Mouse (Mus musculus): ENCODE data around the gene Cbfa2t2. TPM values are rescaled to one million over a fixed set of nuclear protein-coding genes. Genes with fewer than 3 reads are reported as not detected.
A peak's percentile ranks its signal among the peaks of the same experiment; 100 is the strongest.

The Cbfa2t2 gene
- total and polyA plus RNA-seq, 2 experiments from 2014 or later = 31.9 to 41.8 TPM

- no peak overlapping the region for H3K4me3 ChIP-seq (ENCODE audit: low read depth, low read length)
- no peaks in the 10 kb centered on the region for H3K4me1 ChIP-seq (ENCODE audit: insufficient read depth)
- peak; percentile 33; the same call in 1 of the 2 replicates for TF ChIP-seq CTCF (IDR thresholded peaks at IDR 0.05; ENCODE audit: low read depth)
- H3K4me2 ChIP-seq (ENCODE audit: low read depth) = no peak overlapping the region
- DNase-seq (no peak), ATAC-seq (no peak)
- no peak overlapping the region for H3K9ac ChIP-seq
- no peak overlapping the region for H3K27ac ChIP-seq (ENCODE audit: low read depth, low read length)
- H3K36me3 ChIP-seq (ENCODE audit: insufficient read depth) = no peaks in the 10 kb centered on the region; the same call in 1 of the 2 replicates
- 86% methylated on average over 2 of the region's 2 CpGs for WGBS
- H3K9me3 ChIP-seq (ENCODE audit: low read length) = no peaks in the 10 kb centered on the region
- no peaks in the 10 kb centered on the region for H3K27me3 ChIP-seq (ENCODE audit: insufficient read depth, low read length)
Measured at GRCm38 (mm10) chr2:154452951-154453350, 16.7 kb downstream of the Cbfa2t2 start.

- H3K27ac ChIP-seq (ENCODE audit: low read depth, low read length) = no peak overlapping the region
- H3K36me3 ChIP-seq (ENCODE audit: insufficient read depth) = no peaks in the 10 kb centered on the region
- WGBS = 40% methylated on average over 1 of the region's 1 CpGs
- no peak for TF ChIP-seq CTCF (IDR thresholded peaks at IDR 0.05; ENCODE audit: low read depth)
- H3K9me3 ChIP-seq (ENCODE audit: low read length) = no peaks in the 10 kb centered on the region
- H3K9ac ChIP-seq = no peak overlapping the region
- DNase-seq (no peak), ATAC-seq (no peak)
- no peaks in the 10 kb centered on the region for H3K4me1 ChIP-seq (ENCODE audit: insufficient read depth)
- H3K4me3 ChIP-seq (ENCODE audit: low read depth, low read length) = no peak overlapping the region
- no peak overlapping the region for H3K4me2 ChIP-seq (ENCODE audit: low read depth)
- H3K27me3 ChIP-seq (ENCODE audit: insufficient read depth, low read length) = no peaks in the 10 kb centered on the region
Measured at GRCm38 (mm10) chr2:154454099-154454498, 17.8 kb downstream of the Cbfa2t2 start.

- DNase-seq = no peak
- H3K27ac ChIP-seq (ENCODE audit: low read depth, low read length) = no peak overlapping the region
- 44% methylated on average over 3 of the region's 3 CpGs for WGBS
Measured at GRCm38 (mm10) chr2:154454605-154455004, 18.3 kb downstream of the Cbfa2t2 start.

GRCm38 (mm10) chr2:154455776-154456175 lies 19.5 kb downstream of the Cbfa2t2 start:
- H3K4me1 ChIP-seq (ENCODE audit: insufficient read depth) = peaks cover 9% of the 10 kb centered on the region; the same call in 1 of the 2 replicates
- H3K9ac ChIP-seq = no peak overlapping the region
- no peaks in the 10 kb centered on the region for H3K36me3 ChIP-seq (ENCODE audit: insufficient read depth)
- no peak overlapping the region for H3K4me3 ChIP-seq (ENCODE audit: low read depth, low read length)
- 45% methylated on average over 5 of the region's 5 CpGs for WGBS
- no peak for ATAC-seq
- peak overlapping the region; percentile 54; the same call in 1 of the 2 replicates for H3K27ac ChIP-seq (ENCODE audit: low read depth, low read length)
- H3K4me2 ChIP-seq (ENCODE audit: low read depth) = no peak overlapping the region
- DNase-seq = no peak
- H3K9me3 ChIP-seq (ENCODE audit: low read length) = no peaks in the 10 kb centered on the region
- H3K27me3 ChIP-seq (ENCODE audit: insufficient read depth, low read length) = no peaks in the 10 kb centered on the region
- no peak for TF ChIP-seq CTCF (IDR thresholded peaks at IDR 0.05; ENCODE audit: low read depth)

More at GRCm38 (mm10) chr2:154454605-154455004, 18.3 kb downstream of the Cbfa2t2 start:
- no peak for ATAC-seq
- Histone ChIP-seq H3K27me3 (ENCODE audit: insufficient read depth, low read length) (no peaks in the 10 kb centered on the region), H3K4me2 (ENCODE audit: low read depth) (no peak overlapping the region), H3K4me1 (ENCODE audit: insufficient read depth) (0 out of 2 replicates have a peak, but pooled peaks cover 4% of the 10 kb centered on the region), H3K9ac (no peak overlapping the region), H3K4me3 (ENCODE audit: low read depth, low read length) (no peak overlapping the region), H3K36me3 (ENCODE audit: insufficient read depth) (no peaks in the 10 kb centered on the region), H3K9me3 (ENCODE audit: low read length) (no peaks in the 10 kb centered on the region)
- TF ChIP-seq CTCF (IDR thresholded peaks at IDR 0.05; ENCODE audit: low read depth) = no peak

GRCm38 (mm10) chr2:154456621-154457020 lies 20.3 kb downstream of the Cbfa2t2 start:
- peaks cover 9% of the 10 kb centered on the region; the same call in 1 of the 2 replicates for H3K4me1 ChIP-seq (ENCODE audit: insufficient read depth)
- H3K27ac ChIP-seq (ENCODE audit: low read depth, low read length) = no peak overlapping the region
- H3K27me3 ChIP-seq (ENCODE audit: insufficient read depth, low read length) = no peaks in the 10 kb centered on the region
- no peak overlapping the region for H3K4me3 ChIP-seq (ENCODE audit: low read depth, low read length)
- no peaks in the 10 kb centered on the region for H3K36me3 ChIP-seq (ENCODE audit: insufficient read depth)
- no peak overlapping the region for H3K4me2 ChIP-seq (ENCODE audit: low read depth)
- DNase-seq (no peak), ATAC-seq (no peak)
- H3K9ac ChIP-seq = no peak overlapping the region
- no peak for TF ChIP-seq CTCF (IDR thresholded peaks at IDR 0.05; ENCODE audit: low read depth)
- H3K9me3 ChIP-seq (ENCODE audit: low read length) = no peaks in the 10 kb centered on the region

GRCm38 (mm10) chr2:154459262-154459661 lies 23.0 kb downstream of the Cbfa2t2 start:
- no peak overlapping the region for H3K4me2 ChIP-seq (ENCODE audit: low read depth)
- H3K9ac ChIP-seq = no peak overlapping the region
- H3K4me3 ChIP-seq (ENCODE audit: low read depth, low read length) = no peak overlapping the region
- no peaks in the 10 kb centered on the region for H3K27me3 ChIP-seq (ENCODE audit: insufficient read depth, low read length)
- WGBS = 45% methylated on average over 2 of the region's 2 CpGs
- no peak for DNase-seq
- H3K4me1 ChIP-seq (ENCODE audit: insufficient read depth) = peaks cover 9% of the 10 kb centered on the region; the same call in 1 of the 2 replicates
- H3K36me3 ChIP-seq (ENCODE audit: insufficient read depth) = no peaks in the 10 kb centered on the region
- H3K27ac ChIP-seq (ENCODE audit: low read depth, low read length) = peak overlapping the region; percentile 51; the same call in 1 of the 2 replicates
- TF ChIP-seq CTCF (IDR thresholded peaks at IDR 0.05; ENCODE audit: low read depth) = no peak
- H3K9me3 ChIP-seq (ENCODE audit: low read length) = no peaks in the 10 kb centered on the region
- no peak; the same call in 1 of the 2 replicates for ATAC-seq

GRCm38 (mm10) chr2:154459851-154460250 lies 23.6 kb downstream of the Cbfa2t2 start:
- H3K36me3 ChIP-seq (ENCODE audit: insufficient read depth) = no peaks in the 10 kb centered on the region
- no peaks in the 10 kb centered on the region for H3K9me3 ChIP-seq (ENCODE audit: low read length)
- no peak overlapping the region for H3K9ac ChIP-seq
- H3K4me1 ChIP-seq (ENCODE audit: insufficient read depth) = peaks cover 9% of the 10 kb centered on the region; the same call in 1 of the 2 replicates
- WGBS = 20% methylated on average over 4 of the region's 4 CpGs
- H3K27ac ChIP-seq (ENCODE audit: low read depth, low read length) = peak overlapping the region; percentile 51; the same call in 1 of the 2 replicates
- ATAC-seq = peak; percentile 78
- peak; percentile 77 for DNase-seq
- no peak overlapping the region for H3K4me3 ChIP-seq (ENCODE audit: low read depth, low read length)
- peak overlapping the region; percentile 10; the same call in 1 of the 2 replicates for H3K4me2 ChIP-seq (ENCODE audit: low read depth)
- no peaks in the 10 kb centered on the region for H3K27me3 ChIP-seq (ENCODE audit: insufficient read depth, low read length)
- TF ChIP-seq CTCF (IDR thresholded peaks at IDR 0.05; ENCODE audit: low read depth) = no peak

Measured in forebrain, postnatal 0 days (tissue).